33 mouse cellular contexts compared by ENCODE assay signal in the genomic region with DNA sequence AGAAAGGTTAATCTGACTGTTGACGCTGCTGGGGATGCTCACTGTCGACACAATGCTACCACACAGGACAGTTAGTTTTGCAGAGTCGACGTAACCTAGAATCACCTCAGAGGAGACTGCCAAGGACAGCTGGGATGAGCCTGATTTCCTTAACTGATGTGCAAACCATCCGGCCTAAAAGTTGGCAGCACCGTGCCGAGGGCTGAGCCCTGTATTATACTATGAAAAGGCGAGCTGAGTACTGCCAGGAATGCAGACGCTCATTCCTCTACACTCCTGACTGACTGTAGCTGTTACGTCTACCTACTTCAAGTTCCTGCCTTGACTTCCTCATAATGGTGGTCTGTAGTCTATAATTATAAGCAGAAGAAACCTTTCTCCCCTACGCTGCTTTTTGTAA. TPM values are rescaled to one million over a fixed set of nuclear protein-coding genes. Genes with fewer than 3 reads are reported as not detected.
"Had no signal": no experiment of that assay in that cellular context is flagged by ENCODE, and none has a peak within 500 bp of the region (broad histone marks: within the 10 kb centered on the region; RNA-seq: fewer than 3 reads in every experiment).

No protein-coding gene starts in this region.

- DNase-seq: gastrocnemius, postnatal 10 days; gastrocnemius, postnatal 36 days; heart, adult 18-20 months; heart, postnatal 10 days; kidney, adult 11 months; kidney, adult 2 months; kidney, adult 9 months; kidney, postnatal 14 days; kidney, postnatal 36 days; layer of hippocampus, adult 9-11 months; layer of hippocampus, postnatal 36 days; liver; liver, embryonic 13.5 days; liver, postnatal 0 days had no signal

- H3K9ac ChIP-seq: hindbrain, embryonic 13.5 days; hindbrain, embryonic 15.5 days; kidney, embryonic 15.5 days; liver, embryonic 13.5 days; liver, embryonic 15.5 days; liver, postnatal 0 days had no signal

- H3K4me3 ChIP-seq: heart, embryonic 10.5 days; heart, embryonic 12.5 days; hindbrain, embryonic 13.5 days; hindbrain, embryonic 15.5 days; kidney, embryonic 15.5 days; liver, embryonic 13.5 days; liver, embryonic 15.5 days had no signal

- H3K27me3 ChIP-seq: heart, embryonic 12.5 days; hindbrain, embryonic 13.5 days; hindbrain, embryonic 15.5 days; kidney, embryonic 15.5 days; liver, embryonic 13.5 days; liver, embryonic 15.5 days had no signal

- H3K9me3 ChIP-seq: heart, embryonic 10.5 days; heart, embryonic 12.5 days; hindbrain, embryonic 13.5 days; hindbrain, embryonic 15.5 days; kidney, embryonic 15.5 days; liver, embryonic 13.5 days; liver, embryonic 15.5 days had no signal

- H3K4me1 ChIP-seq: heart, embryonic 12.5 days had no signal

- ATAC-seq: hindbrain, postnatal 0 days; intestine, embryonic 16.5 days; liver, postnatal 0 days had no signal

- H3K27ac ChIP-seq: heart, embryonic 10.5 days; hindbrain, embryonic 13.5 days; hindbrain, embryonic 15.5 days; hindbrain, postnatal 0 days; kidney, postnatal 0 days; liver, embryonic 13.5 days; liver, embryonic 15.5 days had no signal

- H3K4me2 ChIP-seq: heart, embryonic 12.5 days; hindbrain, embryonic 13.5 days; hindbrain, embryonic 15.5 days; kidney, embryonic 15.5 days; liver, embryonic 11.5 days; liver, embryonic 13.5 days; liver, embryonic 15.5 days had no signal

RNA-seq across cellular contexts. Expression of a gene that starts 46.0 kb away (rescaled TPM):
- total RNA-seq: gastrocnemius, postnatal 10 days; heart, adult 8-10 months; heart, postnatal 25 days; hematopoietic stem cell, adult 5-6 weeks; hindbrain, postnatal 0 days; layer of hippocampus, adult 18-20 months; layer of hippocampus, adult 8-10 months; layer of hippocampus, postnatal 36 days had no signal
- polyA plus RNA-seq: heart, embryonic 14.5 days; heart, embryonic 16.5 days; hindbrain, embryonic 11.5 days; hindbrain, embryonic 13.5 days; hindbrain, embryonic 15.5 days; hindbrain, postnatal 0 days; intestine, embryonic 14.5 days had no signal
